Mouse (Mus musculus): ENCODE results near the gene Reg1. TPM values are rescaled to one million over a fixed set of nuclear protein-coding genes. Genes with fewer than 3 reads are reported as not detected.

Gene Reg1
- polyA plus RNA-seq, 1 experiment from 2014 or later, result not detected

GRCm38 (mm10) chr6:78469287-78469686 is 46.8 kb downstream of the Reg1 start:
- no peaks in the 10 kb centered on the region for H3K4me1 ChIP-seq
- 85% methylated on average over 3 of the region's 3 CpGs for WGBS
- H3K9ac ChIP-seq, result no peak overlapping the region
- no peaks in the 10 kb centered on the region for H3K9me3 ChIP-seq
- H3K27me3 ChIP-seq (replicated peaks), result no peaks in the 10 kb centered on the region
- H3K4me3 ChIP-seq, result no peak overlapping the region
- H3K27ac ChIP-seq, result no peak overlapping the region
- no peaks in the 10 kb centered on the region for H3K36me3 ChIP-seq
- no peak for ATAC-seq (ENCODE audit: low FRiP score, low read depth)
- no peak overlapping the region for H3K4me2 ChIP-seq (replicated peaks)

Other genes with a start within 250 kb of the Reg1 start
- not detected in 2 replicates for gene Reg3b, start 52.1 kb upstream of the Reg1 start, polyA plus RNA-seq (2016; fragmentation: Nextera tagmentation; extraction: Ambion mirVana)
- gene Reg3d, start 43.8 kb upstream of the Reg1 start, polyA plus RNA-seq (2016; fragmentation: Nextera tagmentation; extraction: Ambion mirVana), result not detected in 2 replicates
- gene Reg3a, start 42.0 kb upstream of the Reg1 start, polyA plus RNA-seq (2016; fragmentation: Nextera tagmentation; extraction: Ambion mirVana), result not detected in 2 replicates
- not detected in 2 replicates for gene Reg2, start 27.1 kb upstream of the Reg1 start, polyA plus RNA-seq (2016; fragmentation: Nextera tagmentation; extraction: Ambion mirVana)
- gene Reg3g, start 46.2 kb downstream of the Reg1 start, polyA plus RNA-seq (2016; fragmentation: Nextera tagmentation; extraction: Ambion mirVana), result not detected in 2 replicates

Data from neural tube, embryonic 12.5 days (tissue).